Mouse (Mus musculus) intestine, embryonic 15.5 days (tissue): Measurements from ENCODE around the gene Prss57. TPM values are rescaled to one million over a fixed set of nuclear protein-coding genes. Genes with fewer than 3 reads are reported as not detected.

ENCODE experiments used
- ATAC-seq: fragments of 200-750 bp; cut with Nextera tagmentation; 2 replicates; pipeline ENCODE4 v1.8.0; 2017; ENCODE audit warnings: moderate TSS enrichment, moderate library complexity
- H3K27ac ChIP-seq: fragments of 300-500 bp; sonication (generic); 2 replicates; pipeline ENCODE4 v1.5.1; 2015; ENCODE audit warnings: mild to moderate bottlenecking, inconsistent platforms
- H3K27me3 ChIP-seq: fragments of 300-500 bp; sonication (generic); replicated peaks from 2 replicates; pipeline ENCODE4 v1.6.1; 2015; ENCODE audit warnings: inconsistent platforms
- H3K36me3 ChIP-seq: fragments of 300-500 bp; sonication (generic); 2 replicates; pipeline ENCODE4 v1.6.1; 2015; ENCODE audit warnings: inconsistent platforms
- H3K4me1 ChIP-seq: fragments of 300-500 bp; sonication (generic); replicated peaks from 2 replicates; pipeline ENCODE4 v1.6.1; 2015; ENCODE audit warnings: inconsistent platforms
- H3K4me2 ChIP-seq: fragments of 300-500 bp; sonication (generic); replicated peaks from 2 replicates; pipeline ENCODE4 v1.6.1; 2015; ENCODE audit warnings: mild to moderate bottlenecking, inconsistent platforms
- H3K4me3 ChIP-seq: fragments of 300-500 bp; sonication (generic); replicated peaks from 2 replicates; pipeline ENCODE4 v1.5.1; 2015; ENCODE audit warnings: inconsistent platforms
- H3K9ac ChIP-seq: fragments of 300-500 bp; sonication (generic); 2 replicates; pipeline ENCODE4 v1.6.1; 2015; ENCODE audit warnings: inconsistent platforms
- H3K9me3 ChIP-seq: fragments of 300-500 bp; sonication (generic); 2 replicates; pipeline ENCODE4 v1.6.1; 2016; ENCODE audit warnings: inconsistent platforms
- WGBS: fragments of 180-500 bp; shearing (Covaris S2); methylation state at CpG from one replicate; pipeline ENCODE4 v1.1.7; 2015; 5-methylcytosine and 5-hydroxymethylcytosine counted together
- polyA plus RNA-seq: library from polyadenylated mRNA; unstranded; fragments of >200 nt; fragmentation: Nextera tagmentation; extraction: Ambion mirVana; gene quantifications from 2 replicates; pipeline ENCODE4 v1.2.1, GENCODE M21; 2015

Prss57 gene
- polyA plus RNA-seq, result 0.09 TPM in 1 of 2 replicates, not detected in the other

DNA sequence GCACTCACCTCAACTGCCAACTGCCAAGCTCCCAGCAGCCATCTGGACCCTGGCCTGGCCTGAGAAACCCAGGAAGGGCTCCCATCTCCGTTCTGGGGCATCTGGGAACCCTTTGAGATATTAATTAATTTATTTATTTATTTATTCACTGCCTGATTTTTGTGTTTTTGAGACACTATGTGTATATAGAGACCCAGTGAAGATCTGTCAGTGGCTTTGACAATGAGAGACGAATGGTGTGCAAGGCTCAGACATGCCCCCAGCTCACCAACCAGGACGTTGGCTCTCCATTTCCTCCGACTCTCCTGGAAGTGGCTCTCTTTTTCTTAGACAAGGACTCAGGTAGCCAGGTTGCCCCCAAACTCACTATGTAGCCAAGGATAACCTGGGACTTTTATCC lies at the start of gene Prss57:
Gene Prss57 (minus strand): TSS at position 101 of the 400 bp plus-strand sequence.
- Histone ChIP-seq H3K4me2 (no peak within 1 kb of the TSS), H3K9me3 (no peaks in the 10 kb centered on the region), H3K4me3 (no peak within 1 kb of the TSS), H3K36me3 (no peaks in the 10 kb centered on the region), H3K4me1 (peaks cover 16% of the 10 kb centered on the region), H3K9ac (no peak within 1 kb of the TSS), H3K27ac (no peak within 1 kb of the TSS), H3K27me3 (no peaks in the 10 kb centered on the region)
- 86% methylated on average over 4 of the region's 4 CpGs for WGBS
- no peak for ATAC-seq

DNA sequence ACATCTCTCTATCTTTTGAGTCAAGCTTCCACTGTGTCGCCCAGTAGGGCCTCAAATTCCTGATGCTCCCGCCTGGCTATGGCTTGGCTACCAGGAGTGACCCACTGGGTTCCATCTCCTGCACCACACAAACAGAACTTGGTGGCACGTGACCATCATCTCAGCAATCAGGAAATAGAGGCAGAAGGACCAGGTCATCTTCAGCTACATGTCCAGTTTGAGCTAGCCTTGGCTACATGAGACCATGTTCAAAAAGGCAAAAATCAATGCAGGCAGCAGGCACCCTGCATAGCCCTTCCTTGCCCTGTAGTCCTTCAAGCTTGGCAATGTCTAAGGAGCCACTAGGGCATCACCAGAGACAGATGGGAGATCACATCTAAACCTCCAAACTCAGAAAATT lies 49.3 kb upstream of the Prss57 start:
- WGBS, result 94% methylated on average over 3 of the region's 3 CpGs
- Histone ChIP-seq H3K9me3 (no peaks in the 10 kb centered on the region), H3K27ac (peak overlapping the region; percentile 90), H3K36me3 (no peaks in the 10 kb centered on the region), H3K27me3 (no peaks in the 10 kb centered on the region), H3K4me2 (peak overlapping the region; percentile 73; the same call in 1 of the 2 replicates), H3K4me3 (no peak overlapping the region), H3K4me1 (peaks cover 19% of the 10 kb centered on the region), H3K9ac (no peak overlapping the region)
- no peak for ATAC-seq

GRCm38 (mm10) chr10:79838151-79838550 lies 47.4 kb upstream of the Prss57 start:
- H3K36me3 ChIP-seq, result no peaks in the 10 kb centered on the region
- whole genome bisulfite sequencing, result 51% methylated on average over 2 of the region's 2 CpGs
- H3K4me2 ChIP-seq, result no peak overlapping the region
- H3K27me3 ChIP-seq, result no peaks in the 10 kb centered on the region
- no peak overlapping the region for H3K27ac ChIP-seq
- H3K9me3 ChIP-seq, result no peaks in the 10 kb centered on the region
- H3K4me1 ChIP-seq, result peaks cover 12% of the 10 kb centered on the region
- ATAC-seq, result no peak
- no peak overlapping the region for H3K4me3 ChIP-seq
- no peak overlapping the region for H3K9ac ChIP-seq

DNA sequence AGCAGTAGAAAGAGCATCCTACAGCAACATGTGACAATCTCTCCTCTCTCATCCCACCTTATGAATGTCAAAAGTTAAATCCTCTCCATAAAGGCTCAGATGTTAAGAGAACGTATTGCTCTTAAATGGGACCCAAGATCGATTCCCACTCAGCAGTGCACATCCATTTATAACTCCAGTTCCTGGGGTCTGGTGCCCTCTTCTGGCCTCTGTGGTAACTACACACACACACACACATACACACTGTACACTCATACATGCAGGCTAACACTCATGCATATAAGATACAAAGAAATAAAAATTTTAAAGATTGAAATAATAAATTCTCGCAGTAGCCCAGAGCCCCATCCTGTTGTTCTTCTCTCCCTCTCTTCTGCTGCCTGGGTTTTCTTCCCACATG lies 46.2 kb upstream of the Prss57 start:
- no peak overlapping the region for H3K27ac ChIP-seq
- no peaks in the 10 kb centered on the region for H3K27me3 ChIP-seq
- peaks cover 11% of the 10 kb centered on the region for H3K4me1 ChIP-seq
- no peak overlapping the region for H3K4me3 ChIP-seq
- 99% methylated on average over 3 of the region's 3 CpGs for WGBS
- H3K36me3 ChIP-seq, result no peaks in the 10 kb centered on the region
- no peak overlapping the region for H3K4me2 ChIP-seq
- no peak for ATAC-seq
- no peaks in the 10 kb centered on the region for H3K9me3 ChIP-seq
- H3K9ac ChIP-seq, result no peak overlapping the region

GRCm38 (mm10) chr10:79834769-79835398 lies 44.1 kb upstream of the Prss57 start:
- Histone ChIP-seq H3K4me3 (no peak overlapping the region), H3K27me3 (no peaks in the 10 kb centered on the region), H3K4me1 (0 out of 2 replicates have a peak, but pooled peaks cover 5% of the 10 kb centered on the region), H3K9me3 (no peaks in the 10 kb centered on the region), H3K9ac (no peak overlapping the region), H3K4me2 (no peak overlapping the region), H3K36me3 (no peaks in the 10 kb centered on the region; the same call in 1 of the 2 replicates), H3K27ac (no peak overlapping the region)
- peak; percentile 46 for ATAC-seq
- 23% methylated on average over 9 of the region's 9 CpGs for WGBS

GRCm38 (mm10) chr10:79832786-79833181 lies 42.0 kb upstream of the Prss57 start:
- no peaks in the 10 kb centered on the region; the same call in 1 of the 2 replicates for H3K36me3 ChIP-seq
- no peak overlapping the region for H3K4me2 ChIP-seq
- H3K27ac ChIP-seq, result no peak overlapping the region
- WGBS, result 62% methylated on average over 9 of the region's 9 CpGs
- H3K9me3 ChIP-seq, result no peaks in the 10 kb centered on the region
- no peak overlapping the region for H3K9ac ChIP-seq
- H3K4me3 ChIP-seq, result no peak overlapping the region
- H3K4me1 ChIP-seq, result 0 out of 2 replicates have a peak, but pooled peaks cover 5% of the 10 kb centered on the region
- no peaks in the 10 kb centered on the region for H3K27me3 ChIP-seq
- ATAC-seq, result 0 out of 2 replicates have a peak, but pooled peaks have one; percentile 13

- Histone ChIP-seq H3K4me1 (0 out of 2 replicates have a peak, but pooled peaks cover 8% of the 10 kb centered on the region), H3K27me3 (no peaks in the 10 kb centered on the region), H3K9ac (no peak overlapping the region), H3K27ac (peak overlapping the region; percentile 29; the same call in 1 of the 2 replicates), H3K4me2 (no peak overlapping the region), H3K4me3 (no peak overlapping the region), H3K9me3 (no peaks in the 10 kb centered on the region), H3K36me3 (peaks cover under 1% of the 10 kb centered on the region)
- no peak for ATAC-seq
- 75% methylated on average over 7 of the region's 7 CpGs for WGBS
Observed at GRCm38 (mm10) chr10:79832026-79832785, 41.4 kb upstream of the Prss57 start.

DNA sequence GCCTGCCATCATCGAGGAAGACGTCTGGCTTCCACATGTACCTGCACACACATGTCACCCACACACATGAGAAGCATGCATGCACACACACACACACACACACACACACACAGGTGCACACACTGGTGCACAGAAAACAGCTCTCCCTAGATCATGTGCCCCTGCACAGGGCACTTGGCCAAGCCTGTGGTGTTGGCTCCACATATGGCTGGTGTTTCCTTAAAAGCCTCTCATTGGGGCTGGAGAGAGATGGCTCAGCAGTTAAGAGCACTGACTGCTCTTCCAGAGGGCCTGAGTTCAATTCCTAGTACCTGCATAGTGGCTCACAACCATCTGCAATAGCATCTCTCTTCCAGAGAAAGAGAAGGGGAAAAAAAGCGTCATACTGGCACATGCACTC lies 40.8 kb upstream of the Prss57 start:
- Histone ChIP-seq H3K27me3 (no peaks in the 10 kb centered on the region), H3K36me3 (peaks cover 7% of the 10 kb centered on the region), H3K4me3 (no peak overlapping the region), H3K9ac (no peak overlapping the region), H3K27ac (no peak overlapping the region), H3K4me2 (no peak overlapping the region), H3K9me3 (no peaks in the 10 kb centered on the region), H3K4me1 (peaks cover 11% of the 10 kb centered on the region; the same call in 1 of the 2 replicates)
- no peak for ATAC-seq
- WGBS, result 83% methylated on average over 3 of the region's 3 CpGs

DNA sequence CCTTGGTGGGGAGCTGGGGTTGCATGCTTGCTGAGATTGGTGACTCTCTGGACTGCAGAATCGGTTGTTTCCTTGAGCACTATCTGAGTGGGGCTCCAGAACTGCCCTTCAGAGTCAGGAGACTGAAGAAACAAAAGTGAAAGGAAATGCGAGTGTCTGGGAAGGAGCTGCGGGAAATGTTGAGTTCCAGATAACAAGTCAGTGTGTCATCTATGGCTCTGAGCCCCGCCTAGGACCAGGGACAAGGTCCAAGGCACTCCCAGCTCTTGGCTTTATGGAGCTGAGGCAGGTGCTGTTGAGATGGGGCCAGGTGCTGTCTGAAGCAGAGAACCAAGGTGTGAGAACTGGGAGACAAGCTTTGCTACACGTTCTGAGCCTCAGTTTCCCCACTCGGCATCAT lies 33.7 kb upstream of the Prss57 start:
- Histone ChIP-seq H3K4me2 (peak overlapping the region; percentile 57), H3K4me3 (peak overlapping the region; percentile 32), H3K9me3 (no peaks in the 10 kb centered on the region), H3K27ac (peak overlapping the region; percentile 91), H3K9ac (peak overlapping the region; percentile 28), H3K36me3 (peaks cover 8% of the 10 kb centered on the region; the same call in 1 of the 2 replicates), H3K27me3 (no peaks in the 10 kb centered on the region), H3K4me1 (peaks cover 29% of the 10 kb centered on the region)
- ATAC-seq, result peak; percentile 74
- WGBS, result 38% methylated on average over 6 of the region's 6 CpGs

- Histone ChIP-seq H3K4me2 (peak overlapping the region; percentile 56), H3K9me3 (no peaks in the 10 kb centered on the region), H3K27ac (peak overlapping the region; percentile 91), H3K9ac (peak overlapping the region; percentile 39; the same call in 1 of the 2 replicates), H3K4me1 (peaks cover 41% of the 10 kb centered on the region), H3K36me3 (peaks cover 11% of the 10 kb centered on the region; the same call in 1 of the 2 replicates), H3K4me3 (peak overlapping the region; percentile 32), H3K27me3 (no peaks in the 10 kb centered on the region)
- 41% methylated on average over 6 of the region's 6 CpGs for WGBS
- ATAC-seq, result peak; percentile 57
Observed at GRCm38 (mm10) chr10:79823011-79823410, 32.2 kb upstream of the Prss57 start.

DNA sequence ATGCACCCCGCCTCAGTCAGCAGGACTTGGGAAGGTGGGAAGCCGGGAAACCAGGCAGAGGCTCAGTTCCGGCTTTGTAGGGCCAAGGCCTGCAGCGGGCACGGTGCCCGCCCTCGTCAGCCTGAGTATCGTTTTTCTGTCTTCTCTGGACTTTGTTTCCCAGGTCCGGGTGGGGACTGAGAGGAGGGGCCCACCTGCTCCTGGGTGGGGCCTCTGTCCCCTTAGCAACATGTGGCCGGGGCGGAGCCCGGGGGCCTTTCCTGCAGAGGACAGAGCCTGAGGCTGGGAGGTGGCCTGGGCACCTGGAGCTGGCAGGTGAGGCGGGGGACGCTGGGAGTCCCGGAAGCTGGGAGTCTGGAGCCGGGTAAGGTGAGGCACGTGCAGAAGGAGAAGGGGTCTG lies 31.6 kb upstream of the Prss57 start:
- H3K4me3 ChIP-seq, result peak overlapping the region; percentile 34
- H3K27me3 ChIP-seq, result no peaks in the 10 kb centered on the region
- peak overlapping the region; percentile 91 for H3K27ac ChIP-seq
- H3K36me3 ChIP-seq, result peaks cover 11% of the 10 kb centered on the region; the same call in 1 of the 2 replicates
- H3K9ac ChIP-seq, result peak overlapping the region; percentile 39
- H3K9me3 ChIP-seq, result no peaks in the 10 kb centered on the region
- peaks cover 39% of the 10 kb centered on the region for H3K4me1 ChIP-seq
- WGBS, result 22% methylated on average over 17 of the region's 17 CpGs
- peak; percentile 83 for ATAC-seq
- peak overlapping the region; percentile 56 for H3K4me2 ChIP-seq

- Histone ChIP-seq H3K9ac (peak overlapping the region; percentile 57), H3K4me1 (peaks cover 38% of the 10 kb centered on the region), H3K4me2 (peak overlapping the region; percentile 56), H3K9me3 (no peaks in the 10 kb centered on the region), H3K36me3 (peaks cover 8% of the 10 kb centered on the region; the same call in 1 of the 2 replicates), H3K27ac (peak overlapping the region; percentile 77), H3K4me3 (peak overlapping the region; percentile 34), H3K27me3 (no peaks in the 10 kb centered on the region)
- WGBS, result 80% methylated on average over 12 of the region's 12 CpGs
- ATAC-seq, result no peak
Observed at GRCm38 (mm10) chr10:79821731-79822130, 31.0 kb upstream of the Prss57 start.
